Mouse (Mus musculus): ENCODE measurements around the gene Mysm1.

The Mysm1 gene

GRCm38 (mm10) chr4:94978590-94979499, at the start of gene Mysm1:
Mysm1 (minus strand) TSS chr4:94979100.
- peak; percentile 95 to 97 for DNase-seq (ENCODE audit: low read depth in 2 of 2, low spot score in 2 of 2)

GRCm38 (mm10) chr4:95025847-95026600, 47.1 kb upstream of the Mysm1 start:
- DNase-seq (ENCODE audit: low read depth in 2 of 2, low spot score in 2 of 2) = no peak

GRCm38 (mm10) chr4:95023350-95023953, 44.6 kb upstream of the Mysm1 start:
- DNase-seq (ENCODE audit: low read depth in 2 of 2, low spot score in 2 of 2) = no peak

DNA sequence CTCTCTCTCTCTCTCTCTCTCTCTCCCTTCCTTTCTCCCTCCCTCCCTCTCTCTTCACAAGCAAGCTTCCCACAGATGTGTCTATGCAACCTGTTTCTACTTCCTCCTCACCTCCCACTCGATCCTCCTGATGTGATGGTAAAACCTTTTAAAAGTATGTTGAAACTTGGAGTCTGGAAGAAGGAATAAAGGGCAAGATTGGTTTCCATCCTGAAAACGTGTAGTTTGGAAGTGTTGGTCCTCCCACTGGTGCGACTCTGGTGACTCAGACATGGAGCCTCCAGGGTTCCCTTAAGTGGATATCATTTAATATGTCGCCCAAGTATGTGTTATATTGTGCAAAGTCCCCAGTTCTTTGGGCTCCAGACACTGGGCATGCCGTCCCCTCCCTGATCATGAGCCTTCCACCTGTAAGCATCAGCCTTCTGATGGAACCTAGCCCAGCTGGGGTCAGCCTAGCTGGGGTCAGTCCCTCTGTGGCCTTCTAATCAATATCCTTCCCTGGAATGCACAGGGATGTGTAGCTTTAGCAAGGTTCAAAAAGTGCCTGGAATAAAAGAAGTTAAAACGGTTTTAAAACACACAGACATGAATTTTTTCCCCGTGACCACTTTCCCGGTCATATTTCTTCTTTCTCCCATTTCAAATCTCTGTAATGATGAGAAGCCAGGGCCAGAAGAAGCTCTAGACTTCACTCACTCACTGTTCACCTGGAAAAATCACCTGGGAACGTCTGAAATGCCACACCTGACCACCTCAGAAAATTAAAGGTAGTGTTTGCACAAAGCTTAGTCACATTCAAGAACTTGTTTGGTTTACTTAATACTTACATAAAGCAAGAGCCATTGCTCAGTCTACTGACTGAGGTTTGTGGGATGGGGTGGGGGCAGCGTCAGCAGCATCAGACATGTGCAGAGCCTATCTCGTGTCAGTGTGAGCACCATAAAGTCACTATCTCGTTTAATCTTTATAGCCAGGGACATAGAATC, 43.0 kb upstream of the Mysm1 start:
- no peak for DNase-seq (ENCODE audit: low read depth in 2 of 2, low spot score in 2 of 2)

DNA sequence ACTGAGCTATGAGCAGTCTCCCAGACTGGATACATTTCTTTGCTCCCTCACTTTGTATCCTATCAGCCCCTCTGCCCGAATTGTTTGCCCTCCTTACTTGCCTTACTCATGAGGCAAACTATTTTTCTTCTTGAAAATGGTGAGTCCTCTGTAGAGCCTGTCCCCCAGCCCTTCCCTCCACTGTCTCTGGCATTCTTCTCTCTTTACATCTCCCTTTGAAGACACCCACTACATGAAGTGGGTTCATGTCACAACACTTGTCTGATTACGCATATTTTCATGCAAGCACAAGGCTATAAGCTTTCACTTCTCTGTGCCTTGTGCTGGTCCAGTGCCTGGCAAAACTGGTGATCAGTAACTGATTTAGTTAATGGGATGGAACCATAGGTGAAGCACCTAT, 41.3 kb upstream of the Mysm1 start:
- DNase-seq (ENCODE audit: low read depth in 2 of 2, low spot score in 2 of 2) = no peak

DNA sequence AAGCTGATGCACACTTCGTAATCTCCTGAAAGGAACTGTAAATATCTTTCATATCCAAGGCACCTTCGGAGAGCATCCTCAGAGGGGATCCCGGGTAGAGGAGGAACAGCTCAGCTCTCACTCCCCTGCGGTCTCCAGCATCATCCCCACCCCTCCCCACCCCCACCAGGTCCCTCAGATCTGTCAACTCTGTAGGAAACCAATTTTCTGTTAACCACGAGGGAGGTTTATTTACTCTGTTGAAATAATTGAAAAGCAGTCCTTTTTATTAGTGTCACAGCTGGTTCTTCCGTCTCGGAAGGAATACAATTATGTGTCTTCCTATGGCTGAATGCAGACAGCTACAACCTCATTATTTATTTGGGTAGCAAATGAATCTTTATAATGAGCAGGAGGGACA, 39.3 kb upstream of the Mysm1 start:
- DNase-seq (ENCODE audit: low read depth in 2 of 2, low spot score in 2 of 2) = no peak

DNA sequence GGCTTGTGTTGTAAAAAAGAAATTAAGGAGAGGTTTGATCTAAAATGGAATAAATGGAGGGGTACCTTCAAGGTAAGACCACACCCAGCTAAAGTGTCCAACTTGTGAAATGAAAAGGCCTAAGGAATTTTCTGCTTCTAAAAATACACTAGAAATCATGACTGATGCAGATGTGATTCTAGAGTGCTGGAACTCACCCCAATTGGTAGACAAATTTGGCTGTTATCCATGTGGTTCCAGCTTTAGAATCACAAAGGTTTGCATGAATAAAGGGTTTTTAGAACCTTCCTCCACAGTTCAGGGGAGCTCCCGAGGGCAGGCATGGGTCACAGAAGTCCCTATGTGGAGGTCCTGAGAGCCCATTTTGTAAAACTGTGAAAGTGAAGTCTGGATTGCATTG, 33.8 kb upstream of the Mysm1 start:
- DNase-seq (ENCODE audit: low read depth in 2 of 2, low spot score in 2 of 2) = no peak

- no peak for DNase-seq (ENCODE audit: low read depth in 2 of 2, low spot score in 2 of 2)
Measured at GRCm38 (mm10) chr4:95012256-95012655, 33.4 kb upstream of the Mysm1 start.

- DNase-seq (ENCODE audit: low read depth in 2 of 2, low spot score in 2 of 2) = peak; percentile 44 to 60
Measured at GRCm38 (mm10) chr4:95008175-95009057, 29.5 kb upstream of the Mysm1 start.

DNA sequence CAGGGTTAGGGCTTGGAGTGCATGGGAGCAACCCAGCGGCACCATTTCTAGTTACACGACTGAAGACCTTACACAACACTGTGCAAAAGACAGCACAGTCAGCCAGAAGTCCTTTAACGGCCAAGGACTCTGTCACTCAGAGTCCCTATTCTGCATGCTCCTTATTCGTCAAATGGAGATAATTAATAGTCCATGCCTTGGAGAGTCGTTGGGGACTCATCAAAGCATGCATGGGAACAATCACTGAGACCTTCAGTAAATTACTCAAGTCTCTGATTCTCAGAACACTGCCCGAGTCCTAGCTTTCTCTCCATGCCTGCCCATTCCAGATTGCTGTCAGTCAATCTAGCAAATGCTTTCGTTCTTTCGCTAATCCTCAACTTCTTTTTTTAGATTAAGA, 28.9 kb upstream of the Mysm1 start:
- DNase-seq (ENCODE audit: low read depth in 2 of 2, low spot score in 2 of 2) = no peak

DNA sequence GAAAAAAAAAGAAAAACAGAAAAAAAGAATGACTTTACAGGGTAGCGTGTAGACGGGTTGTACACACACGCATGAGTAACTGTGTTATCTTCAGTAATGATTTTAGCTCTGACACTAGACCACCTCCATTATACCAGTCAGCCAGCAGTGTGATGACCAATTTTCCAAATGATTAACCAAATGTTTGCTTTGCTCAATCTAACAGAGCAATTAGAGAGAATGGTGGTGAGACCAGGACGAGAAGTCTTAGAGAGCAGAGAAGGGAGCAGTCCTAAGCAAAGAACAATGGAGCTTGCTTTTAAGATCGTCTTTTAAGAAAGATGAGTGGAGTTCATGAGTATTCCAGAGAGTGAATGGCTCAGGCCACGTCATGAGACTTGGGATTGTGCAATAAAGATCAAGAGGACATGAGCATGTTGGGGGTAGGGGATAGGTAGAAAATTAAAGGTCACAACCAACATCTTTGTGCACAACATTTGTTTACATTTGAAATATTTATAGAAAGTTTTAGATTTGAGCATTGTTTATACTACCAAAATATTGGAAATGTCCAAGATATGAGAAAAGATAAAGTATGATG, 26.4 kb upstream of the Mysm1 start:
- no peak for DNase-seq (ENCODE audit: low read depth in 2 of 2, low spot score in 2 of 2)

- DNase-seq (ENCODE audit: low read depth in 2 of 2, low spot score in 2 of 2) = no peak
Measured at GRCm38 (mm10) chr4:95001043-95001775, 22.3 kb upstream of the Mysm1 start.

GRCm38 (mm10) chr4:95000147-95000546, 21.2 kb upstream of the Mysm1 start:
- no peak for DNase-seq (ENCODE audit: low read depth in 2 of 2, low spot score in 2 of 2)

DNA sequence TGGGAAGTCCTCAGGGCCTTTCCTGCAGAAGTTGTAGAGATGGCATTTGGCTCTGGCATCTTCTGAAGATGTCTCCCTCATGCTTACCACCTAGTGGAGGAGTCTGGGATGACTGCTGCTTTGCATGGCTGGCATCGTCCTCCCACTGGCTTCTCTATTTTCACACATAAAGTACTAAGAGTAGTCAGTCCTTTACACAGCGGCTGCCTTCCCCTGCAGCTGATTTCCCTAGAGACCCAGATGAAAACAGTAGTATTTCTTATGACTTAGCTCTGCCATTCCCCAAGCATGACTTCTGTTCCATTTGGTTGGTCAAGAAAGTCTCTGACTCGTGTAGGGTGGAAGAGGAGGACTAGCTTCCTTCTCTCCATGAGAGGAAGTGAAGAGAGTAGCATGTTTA, 20.3 kb upstream of the Mysm1 start:
- no peak for DNase-seq (ENCODE audit: low read depth in 2 of 2, low spot score in 2 of 2)

GRCm38 (mm10) chr4:94995862-94996261, 17.0 kb upstream of the Mysm1 start:
- no peak for DNase-seq (ENCODE audit: low read depth in 2 of 2, low spot score in 2 of 2)

DNA sequence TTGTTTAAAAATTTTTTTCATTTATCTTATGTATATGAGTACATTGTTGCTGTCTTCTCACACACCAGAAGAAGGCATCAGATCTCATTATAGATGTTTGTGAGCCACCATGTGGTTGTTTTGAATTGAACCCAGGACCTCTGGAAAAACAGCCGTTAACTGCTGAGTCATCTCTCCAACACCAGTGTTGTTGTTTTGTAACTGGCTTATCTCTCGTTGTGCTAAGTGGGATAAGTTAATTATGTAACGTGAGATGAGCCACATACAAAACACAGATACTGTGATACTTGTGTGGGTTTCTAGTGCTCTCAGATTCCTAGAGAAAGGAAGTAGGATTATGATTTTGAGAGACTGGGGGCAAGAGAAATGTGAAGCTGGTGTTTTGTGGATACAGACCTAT, 11.3 kb upstream of the Mysm1 start:
- no peak for DNase-seq (ENCODE audit: low read depth in 2 of 2, low spot score in 2 of 2)

DNA sequence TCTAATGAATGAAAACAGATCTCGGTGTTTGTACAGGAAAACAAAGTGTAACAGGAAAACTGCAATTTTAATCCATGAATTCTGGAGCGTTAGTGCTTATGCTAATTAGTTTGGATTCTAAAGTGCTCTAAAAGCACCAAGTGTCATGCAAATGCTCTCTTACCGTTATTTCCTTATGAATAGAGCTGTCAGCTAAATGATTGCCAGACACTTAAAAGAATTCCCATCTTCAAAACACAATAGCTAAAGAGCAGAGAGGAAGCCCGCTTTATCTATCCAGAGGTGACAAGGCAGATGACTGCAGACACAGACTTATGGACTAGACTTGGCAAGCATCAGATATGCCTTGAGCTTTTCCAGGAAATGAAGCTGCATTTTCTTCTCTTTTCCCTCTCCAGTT, 8.8 kb upstream of the Mysm1 start:
- no peak for DNase-seq (ENCODE audit: low read depth in 2 of 2, low spot score in 2 of 2)

GRCm38 (mm10) chr4:94979500-94979915, 608 bp upstream of the Mysm1 start:
- DNase-seq (ENCODE audit: low read depth in 2 of 2, low spot score in 2 of 2) = no peak

- no peak for DNase-seq (ENCODE audit: low read depth in 2 of 2, low spot score in 2 of 2)
Measured at GRCm38 (mm10) chr4:94973321-94973720, 5.6 kb downstream of the Mysm1 start.
